Mouse (Mus musculus): ENCODE data around the gene Hoxb6.

The Hoxb6 gene

DNA sequence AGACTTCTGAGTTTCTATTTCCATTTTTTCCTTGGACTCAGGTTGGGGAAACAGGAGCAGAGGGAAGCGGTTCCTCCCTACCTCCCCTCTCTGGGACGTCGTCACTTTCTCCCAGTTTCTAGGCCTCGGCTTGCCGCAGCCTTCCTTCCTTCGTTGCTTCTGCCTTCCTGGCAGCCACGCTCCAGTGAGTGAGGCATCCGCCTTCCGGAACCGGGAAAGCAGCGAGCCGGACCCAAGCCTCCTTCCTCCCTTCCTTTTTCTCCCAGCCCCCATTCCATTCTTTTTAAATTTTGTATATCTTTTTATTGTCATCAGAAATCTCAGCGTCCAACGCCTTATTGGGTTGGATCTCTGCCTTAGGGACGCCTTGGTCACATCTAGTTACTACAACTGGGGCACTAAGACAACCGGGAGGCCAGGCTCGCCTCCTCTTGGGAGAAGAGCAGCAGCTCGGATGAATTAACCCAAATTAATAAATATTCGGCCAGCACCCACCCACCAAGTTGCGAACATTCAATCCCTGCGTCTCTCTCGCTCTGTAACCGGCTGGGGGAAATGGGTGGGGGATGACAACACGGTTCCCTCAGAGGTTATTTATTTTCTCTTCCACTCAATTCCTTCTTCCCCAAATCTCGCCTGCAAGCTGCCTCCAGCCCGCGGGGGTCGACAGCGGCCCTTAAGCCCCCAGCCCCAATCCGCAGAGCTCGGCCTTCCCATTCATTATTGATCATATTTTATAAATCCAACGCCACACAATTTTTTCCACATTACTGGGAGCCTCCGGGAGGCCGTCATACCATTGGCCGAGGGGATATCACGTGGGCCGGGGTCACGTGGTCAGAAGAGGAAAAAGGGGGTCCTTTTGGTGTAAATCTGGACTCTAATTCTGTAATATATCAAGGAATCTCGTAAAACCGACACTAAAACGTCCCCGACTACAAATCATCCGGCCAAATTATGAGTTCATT lies 6.2 kb upstream of the Hoxb6 start, which contains the start of gene Hoxb7:
Hoxb7 (plus strand) TSS at position 853 of the 968 bp plus-strand sequence.
- DNase-seq (ENCODE audit: low spot score), result no peak

DNA sequence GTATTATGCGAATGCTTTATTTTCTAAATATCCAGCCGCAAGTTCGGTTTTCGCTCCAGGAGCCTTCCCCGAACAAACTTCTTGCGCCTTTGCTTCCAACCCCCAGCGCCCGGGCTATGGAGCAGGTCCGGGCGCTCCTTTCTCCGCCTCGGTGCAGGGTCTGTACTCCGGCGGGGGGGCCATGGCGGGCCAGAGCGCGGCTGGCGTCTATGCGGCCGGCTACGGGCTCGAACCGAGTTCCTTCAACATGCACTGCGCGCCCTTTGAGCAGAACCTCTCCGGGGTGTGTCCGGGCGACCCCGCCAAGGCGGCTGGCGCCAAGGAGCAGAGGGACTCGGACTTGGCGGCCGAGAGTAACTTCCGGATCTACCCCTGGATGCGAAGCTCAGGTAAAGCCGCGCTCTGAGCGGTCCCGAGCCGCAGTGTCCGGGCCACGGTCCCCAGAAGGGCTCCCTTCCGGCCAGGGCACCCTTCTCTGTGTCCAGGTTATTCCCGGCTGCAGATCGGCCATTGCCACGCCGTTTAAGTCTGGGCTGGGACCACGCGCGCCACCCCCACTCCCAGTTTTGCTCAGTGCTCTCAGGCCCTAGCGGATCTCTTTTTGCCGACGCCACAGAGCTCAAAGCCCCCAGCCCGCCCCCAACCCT lies 5.4 kb upstream of the Hoxb6 start:
- no peak for DNase-seq (ENCODE audit: low spot score)

DNA sequence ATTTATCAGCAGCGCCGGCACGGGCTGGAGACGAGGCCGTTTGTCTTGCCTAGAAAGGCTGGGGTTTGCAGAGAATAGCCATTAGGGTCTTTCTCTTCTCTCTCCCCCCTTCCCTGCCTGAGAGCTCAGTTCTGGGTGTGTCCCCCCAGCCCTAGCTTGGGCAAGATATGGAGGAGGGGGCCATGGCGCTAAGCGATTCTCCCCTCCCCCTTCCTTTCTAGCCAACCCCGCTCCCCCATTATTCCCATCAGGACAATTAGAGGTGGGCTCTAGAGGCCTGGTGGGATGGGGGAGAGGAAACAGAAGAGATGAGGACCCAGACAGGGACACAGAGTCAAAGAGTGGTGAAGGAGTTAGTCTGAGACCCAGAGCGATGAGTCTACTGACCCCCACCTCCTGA lies 4.9 kb upstream of the Hoxb6 start:
- no peak for DNase-seq (ENCODE audit: low spot score)

- DNase-seq (ENCODE audit: low spot score), result no peak
Observed at GRCm38 (mm10) chr11:96288455-96289221, 3.6 kb upstream of the Hoxb6 start.

DNA sequence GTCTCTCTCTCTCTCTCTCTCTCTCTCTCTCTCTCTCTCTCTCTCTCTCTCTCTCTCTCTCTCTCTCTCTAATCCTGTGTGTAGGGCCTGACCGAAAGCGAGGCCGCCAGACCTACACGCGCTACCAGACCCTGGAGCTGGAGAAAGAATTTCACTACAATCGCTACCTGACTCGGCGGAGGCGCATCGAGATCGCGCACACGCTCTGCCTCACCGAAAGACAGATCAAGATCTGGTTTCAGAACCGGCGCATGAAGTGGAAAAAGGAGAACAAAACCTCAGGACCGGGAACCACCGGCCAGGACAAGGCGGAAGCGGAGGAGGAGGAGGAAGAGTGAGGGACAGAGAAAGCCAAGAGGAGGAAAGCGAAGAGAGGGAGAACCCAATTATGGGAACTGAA lies 3.0 kb upstream of the Hoxb6 start:
- no peak for DNase-seq (ENCODE audit: low spot score)

DNA sequence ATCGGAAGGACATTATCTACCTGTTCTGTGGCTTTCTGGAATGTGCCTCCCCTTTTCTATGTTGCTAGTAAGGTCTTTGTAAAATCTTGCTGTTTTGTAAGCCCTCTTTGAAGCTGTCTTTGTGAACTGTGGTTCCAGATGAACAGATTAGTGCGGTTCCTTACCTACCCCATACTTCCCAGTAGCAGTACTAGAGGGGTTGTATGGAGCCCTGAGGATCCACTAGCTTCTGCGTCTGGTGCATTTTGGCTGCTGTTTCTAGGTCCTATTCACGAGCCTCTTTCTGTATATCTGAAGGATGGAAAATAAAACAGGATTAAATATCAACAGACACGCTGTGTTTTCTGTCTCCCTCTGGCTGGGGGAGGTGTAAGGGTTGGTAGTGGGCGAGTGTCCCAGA lies 2.4 kb upstream of the Hoxb6 start:
- DNase-seq (ENCODE audit: low spot score), result no peak

DNA sequence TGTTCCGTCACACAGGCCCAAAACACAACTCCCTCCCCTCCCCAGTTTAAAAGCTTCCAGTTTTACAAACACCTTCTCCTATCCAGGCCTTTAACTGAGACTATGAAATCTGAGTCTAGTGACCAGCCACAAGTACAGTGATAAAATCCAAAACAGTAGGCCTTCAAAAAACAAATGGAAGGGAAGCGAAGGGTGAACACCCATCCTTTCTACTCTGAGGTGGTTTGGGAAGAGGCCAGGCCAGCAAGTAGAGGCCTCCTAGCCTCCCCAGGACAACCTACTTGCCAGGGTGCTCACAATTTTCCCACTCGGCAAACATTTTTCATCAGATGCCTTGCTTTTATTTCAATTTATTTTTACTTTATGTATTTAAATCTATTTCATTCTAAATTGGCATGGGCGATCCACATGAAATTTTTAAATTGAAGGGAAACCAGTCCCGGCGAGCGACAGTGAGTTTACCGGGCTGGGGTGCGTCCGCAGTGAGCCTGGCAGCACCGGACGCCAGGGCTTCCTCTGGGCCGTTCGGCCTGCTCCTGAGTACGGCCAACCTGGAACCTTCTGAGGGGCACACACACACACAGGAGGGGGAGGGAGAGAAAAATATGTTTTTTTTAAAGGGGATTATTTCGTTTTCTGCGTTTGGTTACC lies 1.4 kb upstream of the Hoxb6 start:
- DNase-seq (ENCODE audit: low spot score), result no peak

DNA sequence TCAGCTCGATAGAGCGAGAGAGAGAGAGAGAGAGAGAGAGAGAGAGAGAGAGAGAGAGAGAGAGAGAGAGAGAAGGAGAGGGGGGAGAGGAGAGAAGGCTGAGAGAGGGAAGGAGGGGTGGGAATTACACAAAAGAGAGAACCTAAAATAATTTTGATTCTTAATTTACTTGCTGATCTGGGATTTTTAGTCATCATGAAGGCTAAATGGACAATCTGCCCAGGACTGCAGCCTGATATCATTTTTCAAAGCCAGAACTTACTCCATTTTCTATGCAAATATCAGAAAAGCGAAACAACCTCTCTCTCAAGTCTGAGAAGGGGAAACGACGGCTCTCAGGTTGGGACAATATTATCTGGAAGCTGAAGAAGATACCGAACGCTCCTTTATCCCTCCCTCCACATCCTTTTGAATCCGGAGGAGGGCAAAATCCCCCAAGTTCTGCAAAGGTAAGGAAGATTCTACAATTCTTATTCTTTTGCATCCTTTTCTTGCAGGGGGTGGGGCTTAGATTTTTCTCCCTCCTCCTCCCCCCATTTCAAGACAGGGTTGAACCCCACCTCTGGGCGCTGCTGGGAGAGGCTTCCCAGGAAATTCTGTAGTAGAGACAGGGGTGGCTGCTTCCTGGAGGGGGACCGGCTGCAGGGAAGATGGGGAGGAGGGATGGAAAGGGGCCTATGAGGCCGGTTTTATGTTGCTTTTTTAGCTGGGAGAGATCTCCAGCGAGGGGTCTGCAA lies 457 bp downstream of the Hoxb6 start:
- no peak for DNase-seq (ENCODE audit: low spot score)

GRCm38 (mm10) chr11:96293302-96293921 lies 1.1 kb downstream of the Hoxb6 start:
- DNase-seq (ENCODE audit: low spot score), result no peak

- no peak for DNase-seq (ENCODE audit: low spot score)
Observed at GRCm38 (mm10) chr11:96294245-96295091, 2.2 kb downstream of the Hoxb6 start.

DNA sequence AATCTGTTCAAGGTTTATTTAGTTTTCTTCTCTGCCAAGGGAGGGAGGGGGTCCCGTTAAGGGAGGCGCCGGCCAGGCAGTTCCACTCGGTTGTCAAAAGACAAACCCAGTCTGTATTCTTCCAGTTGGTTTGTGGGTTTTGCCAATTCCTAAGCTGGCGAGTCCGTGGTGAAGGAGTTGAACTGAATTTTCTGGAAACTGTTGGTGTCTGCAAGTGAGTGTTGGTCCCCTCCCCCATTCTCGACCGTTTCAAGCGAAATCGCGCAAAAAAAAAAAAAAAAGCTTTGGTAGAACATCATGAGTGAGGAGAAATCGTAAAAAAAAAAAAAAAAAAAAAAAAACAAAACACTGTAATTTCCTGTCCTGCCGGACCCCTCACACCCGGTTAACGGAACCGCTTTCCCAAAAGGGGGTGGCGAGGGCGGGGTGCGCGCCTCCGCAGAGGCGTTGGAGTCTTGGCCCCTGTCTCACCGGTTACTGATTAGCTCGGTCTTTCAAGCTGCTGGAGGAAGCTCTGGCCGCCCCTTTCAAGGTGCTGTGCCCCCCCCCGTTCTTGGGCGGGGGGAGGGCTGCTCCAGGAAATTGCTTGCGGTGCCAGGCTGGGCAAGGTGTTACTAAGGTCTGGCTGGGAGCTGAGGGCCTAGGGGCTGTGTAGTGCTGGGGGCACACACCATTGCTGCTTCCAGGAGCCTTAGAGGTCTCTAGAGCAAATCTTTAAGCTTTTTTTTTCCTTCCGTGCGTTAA lies 3.0 kb downstream of the Hoxb6 start:
- DNase-seq (ENCODE audit: low spot score), result no peak

GRCm38 (mm10) chr11:96296997-96297396 lies 4.7 kb downstream of the Hoxb6 start:
- DNase-seq (ENCODE audit: low spot score), result no peak

DNA sequence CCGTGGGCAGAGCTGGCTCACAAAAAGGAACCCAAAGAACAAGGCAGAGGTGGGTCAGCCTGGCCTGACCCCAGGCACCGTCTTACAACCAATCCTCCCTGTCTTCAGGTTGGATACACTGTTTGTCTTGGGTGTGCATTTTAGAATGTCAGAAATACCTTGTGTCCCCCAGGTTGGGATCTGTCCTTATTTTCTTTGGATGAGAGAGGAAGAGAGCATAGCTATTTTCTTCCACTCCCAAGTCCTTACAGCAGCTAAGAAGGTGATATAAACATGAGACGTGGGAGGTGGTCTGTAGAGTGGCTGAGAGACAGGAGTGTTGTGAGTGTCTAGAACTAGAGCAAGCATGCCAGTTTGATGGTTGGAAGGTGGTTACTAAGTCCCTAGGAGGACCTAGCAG lies 5.2 kb downstream of the Hoxb6 start:
- DNase-seq (ENCODE audit: low spot score), result no peak

- no peak for DNase-seq (ENCODE audit: low spot score)
Observed at GRCm38 (mm10) chr11:96297968-96298635, 5.8 kb downstream of the Hoxb6 start.

GRCm38 (mm10) chr11:96298895-96299667 lies 6.8 kb downstream of the Hoxb6 start:
- DNase-seq (ENCODE audit: low spot score), result no peak

DNA sequence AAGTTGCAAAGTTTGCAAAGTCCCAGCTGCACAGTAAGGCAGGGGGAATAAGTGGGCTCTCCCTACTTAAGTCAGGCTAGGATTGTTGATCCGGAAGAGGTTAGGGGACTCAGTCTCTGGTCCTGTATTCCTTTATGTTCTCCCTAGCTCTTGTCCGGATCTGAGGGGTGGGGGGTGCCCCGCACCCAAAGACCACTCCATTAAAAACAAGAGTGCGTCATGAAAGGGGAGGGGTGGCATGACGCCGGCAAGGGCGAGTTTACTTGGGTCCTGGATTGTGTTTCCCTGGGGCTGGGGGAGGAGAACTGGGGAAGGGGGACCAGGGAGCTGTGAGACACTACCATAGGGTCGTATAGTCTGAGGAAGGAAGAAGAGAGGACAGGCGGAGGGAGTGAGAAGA lies 7.5 kb downstream of the Hoxb6 start:
- DNase-seq (ENCODE audit: low spot score), result no peak

GRCm38 (mm10) chr11:96300354-96301063 lies 8.2 kb downstream of the Hoxb6 start:
- no peak for DNase-seq (ENCODE audit: low spot score)
